In the genomic region with DNA sequence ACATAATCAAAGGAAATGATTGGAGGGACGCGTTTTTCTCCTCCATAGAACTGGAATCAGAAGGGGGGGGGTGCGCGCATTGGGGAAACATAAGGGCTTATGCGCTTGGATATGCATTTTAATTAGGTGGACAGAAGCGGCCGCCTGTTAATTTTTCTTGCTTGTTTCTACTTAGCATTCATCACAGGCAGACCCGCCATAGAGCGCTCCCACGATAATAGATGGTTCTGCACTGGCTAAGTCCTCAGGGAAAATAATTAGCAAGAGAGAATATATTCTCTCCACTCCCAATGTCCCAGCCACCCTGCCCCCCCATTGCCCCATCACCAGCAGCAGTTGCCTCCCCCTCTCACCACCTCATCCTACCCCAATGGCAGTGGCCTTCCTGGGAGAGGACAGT, we compare ENCODE assay signal across 24 mouse cellular contexts. TPM values are rescaled to one million over a fixed set of nuclear protein-coding genes. Genes with fewer than 3 reads are reported as not detected.
DNase-seq lines count a peak whose midpoint lies in the region; ATAC-seq lines count a peak whose summit lies in the region.
"Had no signal": no experiment of that assay in that cellular context is flagged by ENCODE, and none has a peak within 500 bp of the region (broad histone marks: within the 10 kb centered on the region; RNA-seq: fewer than 3 reads in every experiment).

No protein-coding gene starts in this region.

- peak overlapping the region; percentile 43; the same call in 1 of the 2 replicates for H3K27ac ChIP-seq in midbrain, embryonic 12.5 days (replicated peaks)
- H3K27ac ChIP-seq in midbrain, embryonic 10.5 days (replicated peaks), result no peak overlapping the region
- H3K27ac ChIP-seq in hindbrain, embryonic 13.5 days, result peak overlapping the region; percentile 62
- H3K27ac ChIP-seq in neural tube, embryonic 14.5 days (ENCODE audit: low read depth, low read length), result no peak overlapping the region
- H3K27ac ChIP-seq: gastrocnemius, adult 2 months; intestine, embryonic 15.5 days; layer of hippocampus, adult 2 months; limb, embryonic 12.5 days; macrophage; stomach, postnatal 0 days had no signal

- no peaks in the 10 kb centered on the region for H3K36me3 ChIP-seq in midbrain, embryonic 12.5 days
- H3K36me3 ChIP-seq in midbrain, embryonic 10.5 days, result no peaks in the 10 kb centered on the region
- H3K36me3 ChIP-seq in hindbrain, embryonic 13.5 days, result no peaks in the 10 kb centered on the region
- H3K36me3 ChIP-seq in neural tube, embryonic 14.5 days (ENCODE audit: control insufficient read depth, insufficient read depth, low read length), result no peaks in the 10 kb centered on the region
- H3K36me3 ChIP-seq: intestine, embryonic 15.5 days; limb, embryonic 12.5 days had no signal

- H3K4me3 ChIP-seq in midbrain, embryonic 12.5 days, result no peak overlapping the region
- no peak overlapping the region for H3K4me3 ChIP-seq in midbrain, embryonic 10.5 days
- H3K4me3 ChIP-seq in hindbrain, embryonic 13.5 days, result no peak overlapping the region
- H3K4me3 ChIP-seq in neural tube, embryonic 14.5 days (ENCODE audit: low read depth, low read length), result no peak overlapping the region
- H3K4me3 ChIP-seq: gastrocnemius, adult 2 months; intestine, embryonic 15.5 days; layer of hippocampus, adult 2 months; limb, embryonic 12.5 days had no signal

- WGBS in midbrain, embryonic 12.5 days, result 46% methylated on average over 10 of the region's 10 CpGs
- WGBS in midbrain, embryonic 10.5 days, result 87% methylated on average over 10 of the region's 10 CpGs
- 25% methylated on average over 10 of the region's 10 CpGs for whole genome bisulfite sequencing in hindbrain, embryonic 13.5 days
- WGBS in neural tube, embryonic 14.5 days, result 34% methylated on average over 10 of the region's 10 CpGs

- peak; percentile 49 for ATAC-seq in midbrain, embryonic 12.5 days (ENCODE audit: low FRiP score, low read depth)
- ATAC-seq in hindbrain, embryonic 13.5 days (ENCODE audit: low FRiP score), result no peak
- ATAC-seq in neural tube, embryonic 14.5 days (ENCODE audit: low read depth), result peak; percentile 41; the same call in 1 of the 2 replicates
- ATAC-seq: CD4-positive, CD25-positive, alpha-beta regulatory T cell, adult 4 months; intestine, embryonic 15.5 days; liver, postnatal 0 days; lung, postnatal 0 days had no signal

- DNase-seq in midbrain, embryonic 10.5 days (ENCODE audit: low spot score), result no peak
- peak; percentile 24 for DNase-seq in retina, postnatal 1 day
- no peak for DNase-seq in retina, embryonic 14.5 days (ENCODE audit: low spot score)
- DNase-seq in layer of hippocampus, postnatal 36 days, result no peak
- DNase-seq in cerebellum, postnatal 25 days, result no peak
- DNase-seq: adrenal gland, postnatal 25 days; cerebellum, adult 9-11 months; gastrocnemius, adult 2 months; kidney, adult 9 months; kidney, postnatal 14 days; liver, postnatal 0 days; thymus, adult 2 months; thymus, postnatal 4 days had no signal

- H3K9me3 ChIP-seq in midbrain, embryonic 12.5 days, result no peaks in the 10 kb centered on the region
- no peaks in the 10 kb centered on the region for H3K9me3 ChIP-seq in midbrain, embryonic 10.5 days (replicated peaks)
- no peaks in the 10 kb centered on the region for H3K9me3 ChIP-seq in hindbrain, embryonic 13.5 days
- H3K9me3 ChIP-seq in neural tube, embryonic 14.5 days (ENCODE audit: control insufficient read depth, low read length), result no peaks in the 10 kb centered on the region
- H3K9me3 ChIP-seq: intestine, embryonic 15.5 days; limb, embryonic 12.5 days had no signal

- no peak overlapping the region for H3K4me2 ChIP-seq in midbrain, embryonic 12.5 days (replicated peaks)
- 0 out of 2 replicates have a peak overlapping the region, but pooled peaks have one; percentile 15 for H3K4me2 ChIP-seq in hindbrain, embryonic 13.5 days
- H3K4me2 ChIP-seq in neural tube, embryonic 14.5 days (ENCODE audit: low read depth, low read length), result no peak overlapping the region
- H3K4me2 ChIP-seq: intestine, embryonic 15.5 days; limb, embryonic 12.5 days; liver, embryonic 11.5 days had no signal

- H3K4me1 ChIP-seq in midbrain, embryonic 12.5 days, result peaks cover 21% of the 10 kb centered on the region
- peaks cover 43% of the 10 kb centered on the region for H3K4me1 ChIP-seq in midbrain, embryonic 10.5 days
- H3K4me1 ChIP-seq in hindbrain, embryonic 13.5 days (replicated peaks), result peaks cover 30% of the 10 kb centered on the region
- H3K4me1 ChIP-seq in neural tube, embryonic 14.5 days (ENCODE audit: control insufficient read depth, insufficient read depth, low read length), result peaks cover 3% of the 10 kb centered on the region; the same call in 1 of the 2 replicates
- H3K4me1 ChIP-seq: intestine, embryonic 15.5 days had no signal

- no peaks in the 10 kb centered on the region for H3K27me3 ChIP-seq in midbrain, embryonic 12.5 days
- H3K27me3 ChIP-seq in midbrain, embryonic 10.5 days (ENCODE audit: low read depth, poor library complexity, severe bottlenecking), result peaks cover 19% of the 10 kb centered on the region
- H3K27me3 ChIP-seq in hindbrain, embryonic 13.5 days, result no peaks in the 10 kb centered on the region
- no peaks in the 10 kb centered on the region for H3K27me3 ChIP-seq in neural tube, embryonic 14.5 days (ENCODE audit: control insufficient read depth, insufficient read depth, low read length)
- H3K27me3 ChIP-seq: intestine, embryonic 15.5 days had no signal

- H3K9ac ChIP-seq in midbrain, embryonic 12.5 days (replicated peaks), result no peak overlapping the region
- H3K9ac ChIP-seq in hindbrain, embryonic 13.5 days, result no peak overlapping the region
- H3K9ac ChIP-seq in neural tube, embryonic 14.5 days (replicated peaks; ENCODE audit: low read depth, low read length), result no peak overlapping the region
- H3K9ac ChIP-seq: intestine, embryonic 15.5 days; limb, embryonic 12.5 days; liver, postnatal 0 days had no signal

RNA-seq across cellular contexts. Expression of a gene that starts 11.2 kb away (rescaled TPM):
- 17.4 and 19.3 TPM in 2 replicates for polyA plus RNA-seq in midbrain, embryonic 12.5 days (2016; fragmentation: Nextera tagmentation; extraction: Ambion mirVana)
- polyA plus RNA-seq in midbrain, embryonic 10.5 days (2016; fragmentation: Nextera tagmentation; extraction: Ambion mirVana), result 6.4 and 9.5 TPM in 2 replicates
- 26.9 and 27.7 TPM in 2 replicates for polyA plus RNA-seq in hindbrain, embryonic 13.5 days (2015; fragmentation: Nextera tagmentation; extraction: Ambion mirVana)
- polyA plus RNA-seq in neural tube, embryonic 14.5 days (2014; fragmentation: Nextera tagmentation; extraction: Ambion mirVana), result 20.2 and 29.2 TPM in 2 replicates
- total RNA-seq in layer of hippocampus, postnatal 36 days (2021), result 10 to 100 TPM; 26.1 to 28.1 TPM
- polyA plus RNA-seq: macrophage had no signal

RNA-seq across cellular contexts. Expression of a gene that starts 44.0 kb away (rescaled TPM):
- polyA plus RNA-seq in midbrain, embryonic 12.5 days (2016; fragmentation: Nextera tagmentation; extraction: Ambion mirVana), result 27.4 and 30.5 TPM in 2 replicates
- polyA plus RNA-seq in midbrain, embryonic 10.5 days (2016; fragmentation: Nextera tagmentation; extraction: Ambion mirVana), result 23.6 and 23.8 TPM in 2 replicates
- polyA plus RNA-seq in hindbrain, embryonic 13.5 days (2015; fragmentation: Nextera tagmentation; extraction: Ambion mirVana), result 37.3 and 40.6 TPM in 2 replicates
- 39.9 and 47.1 TPM in 2 replicates for polyA plus RNA-seq in neural tube, embryonic 14.5 days (2014; fragmentation: Nextera tagmentation; extraction: Ambion mirVana)
- total RNA-seq in layer of hippocampus, postnatal 36 days (2021), result 10 to 100 TPM; 26.4 to 32.1 TPM

Comparison
In these comparisons a context has a peak if more than half of its experiments do, and no peak if none do; other contexts are left out.
1. H3K27ac ChIP-seq: peak in midbrain, embryonic 12.5 days (single experiment) and hindbrain, embryonic 13.5 days (single experiment); none in midbrain, embryonic 10.5 days (single experiment) and neural tube, embryonic 14.5 days (single experiment).